Comparison of ENCODE assay signal across 17 mouse cellular contexts in genomic region chr10:14127826-14128225, GRCm38 (mm10).
DNase-seq lines count a peak whose midpoint lies in the region; ATAC-seq and TF ChIP-seq lines count a peak whose summit lies in the region.
"Had no signal": no experiment of that assay in that cellular context is flagged by ENCODE, and none has a peak within 500 bp of the region (broad histone marks: within the 10 kb centered on the region; RNA-seq: fewer than 3 reads in every experiment).

No protein-coding gene starts in this region.

- TF ChIP-seq CTCF in gastrocnemius, adult 2 months (IDR thresholded peaks at IDR 0.05), result no peak
- no peak for TF ChIP-seq CTCF in layer of hippocampus, adult 2 months (conservative IDR thresholded peaks at IDR 0.05)
- no peak for TF ChIP-seq CTCF in lung, embryonic 14.5 days (IDR thresholded peaks at IDR 0.05; ENCODE audit: low read depth)

- peak; percentile 31 for DNase-seq in gastrocnemius, adult 2 months
- no peak for DNase-seq in gastrocnemius, postnatal 14 days
- no peak for DNase-seq in layer of hippocampus, adult 2 months (ENCODE audit: low spot score in 2 of 2)
- DNase-seq in layer of hippocampus, adult 18-20 months (ENCODE audit: low spot score in 2 of 2), result no peak
- DNase-seq in lung, embryonic 14.5 days, result peak; percentile 9
- no peak for DNase-seq in lung, adult 18-20 months
- peak; percentile 23 for DNase-seq in limb, embryonic 10.5 days (ENCODE audit: low spot score)
- DNase-seq in kidney, postnatal 4 days, result no peak
- DNase-seq: adrenal gland, adult 2 months; adrenal gland, postnatal 25 days; cerebellum, adult 11-12 months; cerebellum, adult 9-10 months; forebrain, postnatal 0 days had no signal

- H3K9ac ChIP-seq in lung, embryonic 14.5 days, result no peak overlapping the region
- H3K9ac ChIP-seq: embryonic facial prominence, embryonic 12.5 days; forebrain, embryonic 13.5 days; forebrain, embryonic 15.5 days; forebrain, postnatal 0 days had no signal

- no peaks in the 10 kb centered on the region for H3K4me1 ChIP-seq in lung, embryonic 14.5 days (ENCODE audit: insufficient read depth)
- H3K4me1 ChIP-seq in limb, embryonic 10.5 days, result no peaks in the 10 kb centered on the region
- H3K4me1 ChIP-seq: embryonic facial prominence, embryonic 10.5 days; embryonic facial prominence, embryonic 12.5 days; forebrain, embryonic 13.5 days; forebrain, embryonic 15.5 days had no signal

- H3K27me3 ChIP-seq in lung, embryonic 14.5 days (ENCODE audit: insufficient read depth, low read length), result no peaks in the 10 kb centered on the region
- no peaks in the 10 kb centered on the region for H3K27me3 ChIP-seq in limb, embryonic 10.5 days (ENCODE audit: low read depth, poor library complexity, severe bottlenecking)
- H3K27me3 ChIP-seq: embryonic facial prominence, embryonic 12.5 days; forebrain, embryonic 13.5 days; forebrain, embryonic 15.5 days had no signal

- no peak for ATAC-seq in lung, embryonic 14.5 days (ENCODE audit: insufficient read depth)
- ATAC-seq: forebrain, embryonic 13.5 days; forebrain, embryonic 15.5 days; forebrain, postnatal 0 days had no signal

- intact Hi-C loops in gastrocnemius, adult 2 months (cut with DNase I), result no loop called here
- intact Hi-C loops in gastrocnemius, postnatal 14 days (cut with DNase I; ENCODE audit: low total_unique reads), result no loop called here

- H3K27ac ChIP-seq in gastrocnemius, adult 2 months, result peak overlapping the region; percentile 38; the same call in 1 of the 2 replicates
- H3K27ac ChIP-seq in layer of hippocampus, adult 2 months, result 0 out of 2 replicates have a peak overlapping the region, but pooled peaks have one; percentile 14
- no peak overlapping the region for H3K27ac ChIP-seq in lung, embryonic 14.5 days (ENCODE audit: low read depth)
- no peak overlapping the region for H3K27ac ChIP-seq in limb, embryonic 10.5 days
- H3K27ac ChIP-seq: embryonic facial prominence, embryonic 10.5 days; embryonic facial prominence, embryonic 12.5 days; forebrain, embryonic 13.5 days; forebrain, embryonic 15.5 days had no signal

- no peaks in the 10 kb centered on the region for H3K9me3 ChIP-seq in lung, embryonic 14.5 days (ENCODE audit: low read depth, low read length)
- H3K9me3 ChIP-seq in limb, embryonic 10.5 days (replicated peaks), result no peaks in the 10 kb centered on the region
- H3K9me3 ChIP-seq: embryonic facial prominence, embryonic 10.5 days; embryonic facial prominence, embryonic 12.5 days; forebrain, embryonic 13.5 days; forebrain, embryonic 15.5 days had no signal

- H3K4me2 ChIP-seq in lung, embryonic 14.5 days, result no peak overlapping the region
- H3K4me2 ChIP-seq: embryonic facial prominence, embryonic 12.5 days; forebrain, embryonic 13.5 days; forebrain, embryonic 15.5 days had no signal

- peaks cover 17% of the 10 kb centered on the region; the same call in 1 of the 2 replicates for H3K36me3 ChIP-seq in lung, embryonic 14.5 days (ENCODE audit: insufficient read depth)
- H3K36me3 ChIP-seq in limb, embryonic 10.5 days, result no peaks in the 10 kb centered on the region
- H3K36me3 ChIP-seq: embryonic facial prominence, embryonic 12.5 days had no signal

- H3K4me3 ChIP-seq in gastrocnemius, adult 2 months, result no peak overlapping the region
- no peak overlapping the region for H3K4me3 ChIP-seq in layer of hippocampus, adult 2 months
- no peak overlapping the region for H3K4me3 ChIP-seq in lung, embryonic 14.5 days (ENCODE audit: low read depth, low read length)
- no peak overlapping the region for H3K4me3 ChIP-seq in limb, embryonic 10.5 days
- H3K4me3 ChIP-seq: embryonic facial prominence, embryonic 10.5 days; embryonic facial prominence, embryonic 12.5 days; forebrain, embryonic 13.5 days; forebrain, embryonic 15.5 days had no signal

- 89% methylated on average over 12 of the region's 12 CpGs for WGBS in lung, embryonic 14.5 days
- 97% methylated on average over 12 of the region's 12 CpGs for WGBS in limb, embryonic 10.5 days

Comparison
In these comparisons a context has a peak if more than half of its experiments do, and no peak if none do; other contexts are left out.
1. DNase-seq: peak in gastrocnemius, adult 2 months (single experiment), lung, embryonic 14.5 days (single experiment) and limb, embryonic 10.5 days (single experiment); none in gastrocnemius, postnatal 14 days (single experiment), layer of hippocampus, adult 2 months (0 of 2), layer of hippocampus, adult 18-20 months (0 of 2), lung, adult 18-20 months (0 of 2) and kidney, postnatal 4 days (0 of 2).
2. H3K27ac ChIP-seq: peak in gastrocnemius, adult 2 months (single experiment) and layer of hippocampus, adult 2 months (single experiment); none in lung, embryonic 14.5 days (single experiment) and limb, embryonic 10.5 days (single experiment).